Mouse (Mus musculus) olfactory bulb, adult 2 months (tissue): ENCODE results near the gene Prkar1b.

ENCODE experiments used
- CTCF ChIP-seq: fragments of 200-500 bp; IDR thresholded peaks from 2 replicates; pipeline ENCODE4 v1.5.1; 2012; ENCODE audit warnings: low read depth, mild to moderate bottlenecking, low read length, moderate library complexity; ENCODE audit not compliant: insufficient read depth
- POLR2A ChIP-seq: fragments of 200-500 bp; IDR thresholded peaks from 2 replicates; pipeline ENCODE4 v1.6.1; 2012; ENCODE audit warnings: mild to moderate bottlenecking, low read depth, low read length, moderate library complexity; ENCODE audit not compliant: insufficient read depth

GRCm38 (mm10) chr5:138996322-138997073 is 153.3 kb downstream of the Prkar1b start:
- TF ChIP-seq CTCF = 0 out of 2 replicates have a peak, but pooled peaks have one; percentile 3
- no peak for TF ChIP-seq POLR2A
